Mouse (Mus musculus) limb, embryonic 11.5 days (tissue): Measurements from ENCODE around the gene N4bp2l2. TPM values are rescaled to one million over a fixed set of nuclear protein-coding genes. Genes with fewer than 3 reads are reported as not detected.

Experiments
- ATAC-seq: fragments of 200-750 bp; cut with Nextera tagmentation; 2 replicates; pipeline ENCODE4 v1.8.0; 2017; ENCODE audit warnings: low read depth; ENCODE audit not compliant: insufficient number of reproducible peaks, low FRiP score, low TSS enrichment
- DNase-seq: peaks from one replicate; pipeline ENCODE4 v3.0.0-alpha.2; 2015; ENCODE audit warnings: low spot score
- H3K27ac ChIP-seq: fragments of 300-500 bp; sonication (generic); replicated peaks from 2 replicates; pipeline ENCODE4 v1.5.1; 2014; ENCODE audit warnings: low read depth, mild to moderate bottlenecking, low read length
- H3K27me3 ChIP-seq: fragments of 300-500 bp; sonication (generic); 2 replicates; pipeline ENCODE4 v1.6.1; 2014; ENCODE audit warnings: mild to moderate bottlenecking, low read length, mixed read lengths; ENCODE audit not compliant: control insufficient read depth, insufficient read depth
- H3K36me3 ChIP-seq: fragments of 300-500 bp; sonication (generic); 2 replicates; pipeline ENCODE4 v1.6.1; 2014; ENCODE audit warnings: mild to moderate bottlenecking, low read length, moderate library complexity, mixed read lengths; ENCODE audit not compliant: control insufficient read depth, insufficient read depth
- H3K4me1 ChIP-seq: fragments of 300-500 bp; sonication (generic); 2 replicates; pipeline ENCODE4 v1.6.1; 2014; ENCODE audit warnings: low read length, mixed read lengths; ENCODE audit not compliant: control insufficient read depth, insufficient read depth
- H3K4me2 ChIP-seq: fragments of 300-500 bp; sonication (generic); 2 replicates; pipeline ENCODE4 v1.6.1; 2014; ENCODE audit warnings: low read depth, mild to moderate bottlenecking, moderate library complexity; ENCODE audit not compliant: severe bottlenecking
- H3K4me3 ChIP-seq: fragments of 300-500 bp; sonication (generic); 2 replicates; pipeline ENCODE4 v1.5.1; 2014; ENCODE audit warnings: low read depth, low read length
- H3K9ac ChIP-seq: fragments of 300-500 bp; sonication (generic); 2 replicates; pipeline ENCODE4 v1.6.1; 2014; ENCODE audit warnings: mild to moderate bottlenecking, low read length
- H3K9me3 ChIP-seq: fragments of 300-500 bp; sonication (generic); 2 replicates; pipeline ENCODE4 v1.6.1; 2016; ENCODE audit warnings: low read length; ENCODE audit not compliant: control insufficient read depth
- WGBS: fragments of 180-500 bp; shearing (Covaris S2); extraction: QIAGEN DNeasy Blood & Tissue Kit; methylation state at CpG from one replicate; pipeline ENCODE4 v1.1.7; 2014; 5-methylcytosine and 5-hydroxymethylcytosine counted together
- polyA plus RNA-seq: library from polyadenylated mRNA; unstranded; fragments of >200 nt; fragmentation: Nextera tagmentation; extraction: Ambion mirVana; gene quantifications from 2 replicates; pipeline ENCODE4 v1.2.1, GENCODE M21; 2014

Gene N4bp2l2
- polyA plus RNA-seq, 1 experiment from 2014 or later, result 52.4 TPM

- DNase-seq, result no peak
- no peak overlapping the region for H3K9ac ChIP-seq
- no peaks in the 10 kb centered on the region for H3K36me3 ChIP-seq
- ATAC-seq, result no peak
- no peak overlapping the region for H3K4me3 ChIP-seq
- H3K4me1 ChIP-seq, result no peaks in the 10 kb centered on the region
- H3K4me2 ChIP-seq, result no peak overlapping the region
- H3K27me3 ChIP-seq, result no peaks in the 10 kb centered on the region
- no peaks in the 10 kb centered on the region for H3K9me3 ChIP-seq
- H3K27ac ChIP-seq, result no peak overlapping the region
- WGBS, result 91% methylated on average over 1 of the region's 1 CpGs
Observed at GRCm38 (mm10) chr5:150611136-150611535, 54.8 kb downstream of the N4bp2l2 start.

GRCm38 (mm10) chr5:150607631-150608030 lies 58.4 kb downstream of the N4bp2l2 start:
- 92% methylated on average over 8 of the region's 8 CpGs for WGBS
- Histone ChIP-seq H3K27ac (no peak overlapping the region), H3K4me2 (no peak overlapping the region), H3K9me3 (no peaks in the 10 kb centered on the region), H3K27me3 (no peaks in the 10 kb centered on the region), H3K9ac (no peak overlapping the region), H3K36me3 (no peaks in the 10 kb centered on the region), H3K4me3 (no peak overlapping the region), H3K4me1 (no peaks in the 10 kb centered on the region)
- ATAC-seq (no peak), DNase-seq (no peak)

- no peaks in the 10 kb centered on the region for H3K4me1 ChIP-seq
- no peak overlapping the region for H3K4me3 ChIP-seq
- H3K36me3 ChIP-seq, result no peaks in the 10 kb centered on the region
- ATAC-seq (no peak), DNase-seq (no peak)
- WGBS, result 95% methylated on average over 6 of the region's 6 CpGs
- H3K4me2 ChIP-seq, result no peak overlapping the region
- H3K27me3 ChIP-seq, result no peaks in the 10 kb centered on the region
- no peak overlapping the region for H3K27ac ChIP-seq
- no peak overlapping the region for H3K9ac ChIP-seq
- H3K9me3 ChIP-seq, result no peaks in the 10 kb centered on the region
Observed at GRCm38 (mm10) chr5:150606131-150606530, 59.9 kb downstream of the N4bp2l2 start.

DNA sequence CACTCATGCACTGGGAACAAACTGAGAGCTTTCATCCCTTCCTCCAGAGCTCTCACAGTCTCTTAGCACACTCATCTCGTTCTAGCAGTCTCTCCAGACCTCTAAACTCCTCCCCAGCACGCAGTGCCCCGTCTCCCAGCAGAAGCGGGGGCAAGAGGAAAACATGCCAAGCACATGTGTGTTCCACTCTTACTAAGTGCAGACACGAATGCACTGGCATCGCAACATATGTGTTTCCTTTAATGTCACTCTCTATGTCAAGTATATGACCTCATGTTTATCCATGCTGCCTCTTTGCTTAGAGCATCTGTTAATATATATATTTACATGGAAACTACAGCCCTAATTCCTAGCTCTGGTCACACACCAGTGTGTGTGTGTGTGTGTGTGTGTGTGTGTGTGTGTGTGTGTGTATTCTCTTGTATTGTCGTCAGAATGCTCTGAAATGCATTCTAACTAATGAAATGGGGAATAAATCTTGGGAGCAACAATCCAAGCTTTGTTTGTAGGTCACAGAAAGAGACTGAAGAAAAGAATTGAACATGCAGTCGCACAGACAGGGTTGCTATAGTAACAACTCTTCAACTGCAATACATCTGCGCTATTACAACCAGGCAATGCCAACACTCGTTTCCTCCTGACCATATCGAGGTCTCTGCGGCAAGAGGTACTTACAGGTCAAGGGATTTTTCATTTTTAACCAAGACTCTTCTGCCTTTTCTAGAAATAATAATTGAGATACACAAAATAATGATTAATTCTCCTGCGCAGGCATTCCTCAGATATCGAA lies 64.3 kb downstream of the N4bp2l2 start:
- H3K27me3 ChIP-seq, result no peaks in the 10 kb centered on the region
- no peaks in the 10 kb centered on the region for H3K36me3 ChIP-seq
- ATAC-seq, result no peak
- H3K9ac ChIP-seq, result no peak overlapping the region
- H3K27ac ChIP-seq, result no peak overlapping the region
- DNase-seq, result no peak
- WGBS, result 85% methylated on average over 14 of the region's 14 CpGs
- no peak overlapping the region for H3K4me2 ChIP-seq
- no peak overlapping the region for H3K4me3 ChIP-seq
- H3K9me3 ChIP-seq, result no peaks in the 10 kb centered on the region
- peaks cover 4% of the 10 kb centered on the region; the same call in 1 of the 2 replicates for H3K4me1 ChIP-seq

DNA sequence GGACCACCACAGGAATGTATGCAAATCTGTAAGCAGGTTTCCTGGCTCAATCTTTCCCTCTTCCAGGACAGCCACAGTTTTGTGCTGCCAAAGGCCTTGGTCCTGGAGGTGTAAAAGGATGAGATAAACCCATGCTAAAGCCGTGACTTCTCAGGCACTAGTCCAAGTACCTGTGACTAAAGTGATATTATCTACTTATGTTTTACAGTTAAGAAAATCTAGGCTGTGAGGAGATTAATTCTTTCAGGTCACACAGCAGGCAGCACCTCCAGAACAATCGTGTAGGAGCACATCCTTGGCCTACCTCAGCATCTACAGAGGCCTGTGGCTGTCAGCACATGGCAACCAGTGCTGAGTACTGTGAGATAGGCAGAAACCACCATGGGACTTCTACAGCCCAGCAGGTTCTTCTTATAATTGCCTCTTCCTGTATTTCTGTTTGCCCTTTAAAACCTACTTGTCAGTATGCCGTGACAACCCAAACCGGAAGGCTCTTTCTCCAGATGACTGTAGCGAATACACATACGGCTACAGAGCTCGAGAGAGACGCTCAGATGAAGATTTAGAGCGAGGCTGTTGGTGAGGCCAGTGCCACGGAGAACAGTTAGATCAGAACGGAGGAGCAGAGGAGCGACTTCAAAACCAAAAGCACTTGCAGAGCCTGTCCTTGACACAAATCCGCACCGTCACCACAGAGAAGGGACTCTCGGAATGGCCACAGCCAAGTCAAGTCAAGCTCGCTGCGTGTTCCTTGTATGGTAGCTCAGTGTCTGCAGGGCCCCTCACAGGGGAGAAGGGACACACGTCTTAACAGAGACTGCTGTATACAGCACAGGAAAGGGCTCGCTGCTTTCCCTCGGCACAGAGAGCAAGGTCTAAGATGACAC lies 65.2 kb downstream of the N4bp2l2 start:
- ATAC-seq, result no peak

DNA sequence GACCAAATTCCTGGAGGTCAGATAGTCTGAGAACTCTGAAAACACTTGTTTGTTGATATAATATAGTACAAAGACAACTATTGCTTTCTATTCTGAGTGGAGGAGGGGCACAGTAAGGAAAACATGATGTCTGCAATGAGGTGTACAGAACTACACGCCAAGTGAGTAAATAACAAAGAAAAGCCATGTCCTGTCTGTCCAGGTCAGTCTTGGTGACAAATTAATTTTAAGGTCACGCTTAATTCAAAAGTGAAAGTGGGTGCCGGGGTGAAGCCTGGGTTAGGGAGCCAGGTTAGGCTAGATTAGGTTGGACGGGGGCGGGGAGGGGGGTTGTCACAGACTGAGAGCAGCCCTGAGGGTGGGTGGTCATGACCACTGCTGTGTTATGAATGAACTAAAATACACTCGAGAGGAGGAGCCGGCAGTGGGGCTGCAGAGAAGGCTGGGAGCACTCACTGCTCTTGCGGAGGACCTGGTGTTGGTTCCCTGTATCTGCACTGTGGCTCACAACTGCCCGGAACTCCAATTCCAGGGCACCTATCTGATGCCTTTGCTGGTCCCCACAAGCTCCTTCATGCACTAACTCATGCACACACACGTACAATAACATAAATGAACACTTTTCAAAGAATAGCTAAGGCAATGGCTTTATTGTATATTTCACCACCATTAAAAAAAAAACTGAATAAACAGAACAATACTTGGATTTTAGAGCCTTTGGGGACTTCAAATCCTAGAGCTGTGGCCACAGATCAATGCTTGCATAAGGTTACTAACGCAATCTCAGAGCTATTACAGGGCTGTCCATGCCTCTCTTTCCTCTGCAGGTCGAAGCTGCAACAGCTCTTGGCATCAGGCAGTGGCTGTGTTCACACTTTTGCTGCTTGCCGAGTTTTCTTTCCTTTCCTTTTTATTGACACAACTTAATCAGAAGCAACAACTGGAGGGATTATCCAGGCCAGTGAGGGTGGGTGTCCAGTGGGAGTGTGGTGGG lies 66.4 kb downstream of the N4bp2l2 start:
- H3K4me3 ChIP-seq, result no peak overlapping the region
- H3K36me3 ChIP-seq, result no peaks in the 10 kb centered on the region
- no peaks in the 10 kb centered on the region for H3K9me3 ChIP-seq
- no peak overlapping the region for H3K4me2 ChIP-seq
- H3K9ac ChIP-seq, result no peak overlapping the region
- H3K27me3 ChIP-seq, result peaks cover 9% of the 10 kb centered on the region
- ATAC-seq, result no peak
- no peak overlapping the region for H3K27ac ChIP-seq
- DNase-seq, result no peak
- peaks cover 4% of the 10 kb centered on the region; the same call in 1 of the 2 replicates for H3K4me1 ChIP-seq
- WGBS, result 64% methylated on average over 13 of the region's 13 CpGs

More for the DNA sequence above, 65.2 kb downstream of the N4bp2l2 start:
- no peak overlapping the region for H3K4me2 ChIP-seq
- DNase-seq, result no peak
- no peak overlapping the region for H3K27ac ChIP-seq
- 85% methylated on average over 20 of the region's 20 CpGs for WGBS
- no peaks in the 10 kb centered on the region for H3K36me3 ChIP-seq
- H3K4me1 ChIP-seq, result peaks cover 4% of the 10 kb centered on the region; the same call in 1 of the 2 replicates
- peaks cover 6% of the 10 kb centered on the region; the same call in 1 of the 2 replicates for H3K27me3 ChIP-seq
- H3K4me3 ChIP-seq, result no peak overlapping the region
- H3K9me3 ChIP-seq, result no peaks in the 10 kb centered on the region
- no peak overlapping the region for H3K9ac ChIP-seq

GRCm38 (mm10) chr5:150598202-150599119 lies 67.5 kb downstream of the N4bp2l2 start:
- no peak overlapping the region for H3K9ac ChIP-seq
- 51% methylated on average over 21 of the region's 21 CpGs for WGBS

More at GRCm38 (mm10) chr5:150598202-150599119, 67.5 kb downstream of the N4bp2l2 start:
- H3K4me1 ChIP-seq, result peaks cover 4% of the 10 kb centered on the region; the same call in 1 of the 2 replicates
- H3K4me3 ChIP-seq, result no peak overlapping the region
- no peak overlapping the region for H3K4me2 ChIP-seq
- no peaks in the 10 kb centered on the region for H3K9me3 ChIP-seq
- peaks cover 14% of the 10 kb centered on the region for H3K27me3 ChIP-seq
- no peak overlapping the region for H3K27ac ChIP-seq
- no peak for ATAC-seq
- no peaks in the 10 kb centered on the region for H3K36me3 ChIP-seq
- no peak for DNase-seq
